Mouse (Mus musculus) neural tube, embryonic 14.5 days (tissue): ENCODE results near the gene Cyb5d2. TPM values are rescaled to one million over a fixed set of nuclear protein-coding genes. Genes with fewer than 3 reads are reported as not detected.

ENCODE experiments used
- ATAC-seq: fragments of 200-750 bp; cut with Nextera tagmentation; 2 replicates; pipeline ENCODE4 v1.8.0; 2017; ENCODE audit warnings: low read depth, mild to moderate bottlenecking, moderate TSS enrichment, moderate library complexity
- H3K27ac ChIP-seq: fragments of 300-500 bp; sonication (generic); 2 replicates; pipeline ENCODE4 v1.5.1; 2014; ENCODE audit warnings: low read depth, mild to moderate bottlenecking, control low read depth, low read length, moderate library complexity, mixed read lengths
- H3K27me3 ChIP-seq: fragments of 300-500 bp; sonication (generic); 2 replicates; pipeline ENCODE4 v1.6.1; 2014; ENCODE audit warnings: low read length; ENCODE audit not compliant: control insufficient read depth, insufficient read depth
- H3K36me3 ChIP-seq: fragments of 300-500 bp; sonication (generic); 2 replicates; pipeline ENCODE4 v1.6.1; 2014; ENCODE audit warnings: low read length, mixed read lengths; ENCODE audit not compliant: control insufficient read depth, insufficient read depth
- H3K4me1 ChIP-seq: fragments of 300-500 bp; sonication (generic); 2 replicates; pipeline ENCODE4 v1.6.1; 2014; ENCODE audit warnings: low read length; ENCODE audit not compliant: control insufficient read depth, insufficient read depth
- H3K4me2 ChIP-seq: fragments of 300-500 bp; sonication (generic); 2 replicates; pipeline ENCODE4 v1.6.1; 2014; ENCODE audit warnings: mild to moderate bottlenecking, low read depth, low read length, control low read depth
- H3K4me3 ChIP-seq: fragments of 300-500 bp; sonication (generic); 2 replicates; pipeline ENCODE4 v1.5.1; 2014; ENCODE audit warnings: low read depth, low read length, control low read depth, mixed read lengths
- H3K9ac ChIP-seq: fragments of 300-500 bp; sonication (generic); replicated peaks from 2 replicates; pipeline ENCODE4 v1.6.1; 2014; ENCODE audit warnings: low read depth, mild to moderate bottlenecking, control low read depth, low read length, mixed read lengths
- H3K9me3 ChIP-seq: fragments of 300-500 bp; sonication (generic); 2 replicates; pipeline ENCODE4 v1.6.1; 2016; ENCODE audit warnings: low read length; ENCODE audit not compliant: control insufficient read depth
- WGBS: fragments of 180-500 bp; shearing (Covaris S2); extraction: QIAGEN DNeasy Blood & Tissue Kit; methylation state at CpG from one replicate; pipeline ENCODE4 v1.1.7; 2014; 5-methylcytosine and 5-hydroxymethylcytosine counted together
- polyA plus RNA-seq: library from polyadenylated mRNA; unstranded; fragments of >200 nt; fragmentation: Nextera tagmentation; extraction: Ambion mirVana; gene quantifications from 2 replicates; pipeline ENCODE4 v1.2.1, GENCODE M21; 2014

The Cyb5d2 gene
- polyA plus RNA-seq, 1 experiment from 2014 or later = 8.9 TPM

DNA sequence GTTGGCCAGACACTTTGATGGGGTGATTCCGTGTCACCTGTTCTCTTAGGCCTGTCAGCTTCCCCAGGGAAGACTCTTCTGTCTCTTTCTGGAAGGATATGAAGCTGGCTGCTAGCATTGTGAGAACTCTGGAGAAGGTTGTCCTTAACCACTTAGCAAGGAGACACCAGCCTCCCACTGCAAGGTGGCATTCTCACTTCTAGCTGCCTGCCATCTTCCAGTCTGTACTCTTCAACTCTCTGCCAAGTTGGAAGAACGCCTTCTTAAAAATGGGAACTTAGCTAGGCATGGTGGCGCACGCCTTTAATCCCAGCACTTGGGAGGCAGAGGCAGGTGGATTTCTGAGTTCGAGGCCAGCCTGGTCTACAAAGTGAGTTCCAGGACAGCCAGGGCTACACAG, 17.7 kb upstream of the Cyb5d2 start:
- no peak overlapping the region for H3K9ac ChIP-seq
- ATAC-seq = no peak
- H3K27ac ChIP-seq = no peak overlapping the region
- no peak overlapping the region for H3K4me2 ChIP-seq
- no peaks in the 10 kb centered on the region for H3K27me3 ChIP-seq
- 96% methylated on average over 4 of the region's 5 CpGs for WGBS
- H3K36me3 ChIP-seq = 0 out of 2 replicates have a peak, but pooled peaks cover under 1% of the 10 kb centered on the region
- H3K9me3 ChIP-seq = no peaks in the 10 kb centered on the region
- H3K4me1 ChIP-seq = no peaks in the 10 kb centered on the region
- H3K4me3 ChIP-seq = no peak overlapping the region

DNA sequence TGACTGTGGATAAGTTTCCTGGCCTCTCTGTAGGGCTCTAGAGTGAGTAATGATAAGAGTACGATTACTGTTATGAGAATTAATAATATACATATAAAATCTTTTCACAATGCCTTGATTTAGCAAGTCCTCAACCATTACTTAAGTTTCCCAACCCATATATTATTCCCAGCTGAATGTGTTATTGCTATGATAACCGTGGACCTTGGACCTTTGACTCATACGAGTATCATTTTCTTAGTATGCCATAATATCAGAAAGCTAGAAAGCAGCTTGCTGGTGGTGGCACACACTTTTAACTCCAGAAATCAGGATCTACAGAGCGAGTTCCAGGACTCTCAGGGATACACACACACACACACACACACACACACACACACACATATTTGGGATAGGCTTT, 12.1 kb upstream of the Cyb5d2 start:
- Histone ChIP-seq H3K4me2 (no peak overlapping the region), H3K4me3 (no peak overlapping the region), H3K27me3 (no peaks in the 10 kb centered on the region), H3K36me3 (no peaks in the 10 kb centered on the region), H3K27ac (no peak overlapping the region), H3K9ac (no peak overlapping the region), H3K9me3 (no peaks in the 10 kb centered on the region), H3K4me1 (no peaks in the 10 kb centered on the region)
- WGBS = 82% methylated on average over 4 of the region's 4 CpGs
- ATAC-seq = no peak

DNA sequence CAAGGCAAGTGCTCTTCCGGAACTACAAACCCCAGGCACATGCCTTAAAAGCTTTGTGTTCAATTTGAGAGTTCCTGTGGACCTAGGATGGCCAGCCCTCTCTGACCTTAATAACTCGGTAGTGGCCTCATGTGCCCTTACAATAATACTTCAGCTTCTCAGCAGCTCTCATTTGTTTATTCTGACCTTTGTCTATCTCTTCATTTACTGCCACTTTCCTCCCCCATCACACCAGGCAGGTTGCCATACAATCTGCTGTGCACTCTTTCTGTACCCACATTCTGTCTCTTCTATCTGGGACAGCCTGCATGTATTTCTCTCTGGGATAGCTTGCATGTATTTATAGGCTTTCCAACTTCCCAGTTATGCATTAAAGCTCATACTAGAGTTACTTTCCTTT, 10.6 kb upstream of the Cyb5d2 start:
- H3K4me2 ChIP-seq = no peak overlapping the region
- no peak overlapping the region for H3K4me3 ChIP-seq
- H3K36me3 ChIP-seq = no peaks in the 10 kb centered on the region
- no peak for ATAC-seq
- no peaks in the 10 kb centered on the region for H3K27me3 ChIP-seq
- H3K4me1 ChIP-seq = no peaks in the 10 kb centered on the region
- H3K27ac ChIP-seq = no peak overlapping the region
- no peak overlapping the region for H3K9ac ChIP-seq
- 75% methylated on average over 2 of the region's 2 CpGs for WGBS
- H3K9me3 ChIP-seq = no peaks in the 10 kb centered on the region

DNA sequence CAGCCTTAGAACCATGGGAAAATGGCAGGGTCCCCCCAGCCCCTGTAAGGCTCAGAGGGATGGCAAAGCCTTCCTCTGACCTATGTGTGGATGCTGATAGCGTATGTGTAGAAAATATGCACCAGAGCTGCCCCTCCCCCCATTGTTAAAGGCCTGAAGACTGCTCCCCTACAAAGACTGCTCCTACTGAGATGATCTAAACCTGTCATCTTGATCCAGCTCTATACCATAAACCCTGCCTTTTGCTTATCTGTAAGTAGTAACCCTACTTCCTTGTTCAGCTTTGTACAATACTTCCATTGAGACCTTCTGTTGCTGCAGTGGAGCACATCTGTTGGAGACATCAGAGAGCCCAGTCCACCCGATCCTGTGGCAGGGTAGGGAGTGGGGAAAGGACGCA, 9.3 kb upstream of the Cyb5d2 start:
- Histone ChIP-seq H3K36me3 (no peaks in the 10 kb centered on the region), H3K27ac (no peak overlapping the region), H3K4me2 (no peak overlapping the region), H3K27me3 (no peaks in the 10 kb centered on the region), H3K4me1 (no peaks in the 10 kb centered on the region), H3K9me3 (no peaks in the 10 kb centered on the region), H3K9ac (no peak overlapping the region), H3K4me3 (no peak overlapping the region)
- 89% methylated on average over 3 of the region's 3 CpGs for WGBS
- no peak for ATAC-seq

DNA sequence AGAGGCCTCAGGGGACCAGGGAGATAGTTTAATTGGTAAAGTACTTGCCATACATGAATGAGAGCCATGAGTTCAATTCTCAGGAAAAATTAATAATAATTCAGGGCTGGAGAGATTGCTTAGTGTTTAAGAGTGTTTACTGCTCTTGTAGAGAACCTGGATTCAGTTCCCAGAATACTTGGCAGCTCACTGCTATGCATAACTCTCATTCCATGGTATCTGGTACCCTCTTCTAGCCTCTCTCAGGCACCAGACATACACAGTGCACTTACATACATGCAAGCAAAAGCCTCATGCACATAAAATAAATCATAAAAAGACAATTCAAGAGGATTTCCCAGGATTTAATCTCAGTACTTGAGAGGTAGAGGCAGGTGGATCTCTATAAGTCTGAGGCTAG, 8.6 kb upstream of the Cyb5d2 start:
- H3K4me2 ChIP-seq = no peak overlapping the region
- no peak overlapping the region for H3K4me3 ChIP-seq
- no peaks in the 10 kb centered on the region for H3K9me3 ChIP-seq
- H3K27me3 ChIP-seq = no peaks in the 10 kb centered on the region
- no peaks in the 10 kb centered on the region for H3K4me1 ChIP-seq
- no peak for ATAC-seq
- H3K27ac ChIP-seq = no peak overlapping the region
- no peaks in the 10 kb centered on the region for H3K36me3 ChIP-seq
- H3K9ac ChIP-seq = no peak overlapping the region

DNA sequence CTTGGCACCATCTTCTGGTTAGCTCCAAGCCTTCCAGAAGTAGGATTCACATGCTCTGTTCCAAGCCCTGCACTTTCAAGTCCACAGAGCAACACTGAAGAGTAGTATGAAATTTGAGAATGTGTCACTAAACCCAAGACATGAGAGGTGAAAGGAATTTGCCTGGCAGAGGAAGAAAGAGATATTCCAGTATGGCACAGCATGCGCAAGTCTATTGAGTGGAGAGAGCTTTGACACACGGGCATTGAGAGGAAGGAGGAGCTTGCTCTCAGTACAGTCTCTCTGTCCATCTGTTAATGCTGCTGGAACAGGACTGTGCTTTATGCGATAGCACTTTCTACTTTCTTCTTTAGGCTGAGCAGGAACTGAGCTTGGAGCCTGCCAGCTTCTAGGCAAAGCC, 7.1 kb upstream of the Cyb5d2 start:
- H3K27ac ChIP-seq = no peak overlapping the region
- H3K27me3 ChIP-seq = no peaks in the 10 kb centered on the region
- WGBS = 86% methylated on average over 3 of the region's 3 CpGs
- H3K4me3 ChIP-seq = no peak overlapping the region
- no peaks in the 10 kb centered on the region for H3K36me3 ChIP-seq
- H3K9ac ChIP-seq = no peak overlapping the region
- H3K4me1 ChIP-seq = peaks cover 1% of the 10 kb centered on the region; the same call in 1 of the 2 replicates
- H3K4me2 ChIP-seq = no peak overlapping the region
- ATAC-seq = no peak
- H3K9me3 ChIP-seq = no peaks in the 10 kb centered on the region

DNA sequence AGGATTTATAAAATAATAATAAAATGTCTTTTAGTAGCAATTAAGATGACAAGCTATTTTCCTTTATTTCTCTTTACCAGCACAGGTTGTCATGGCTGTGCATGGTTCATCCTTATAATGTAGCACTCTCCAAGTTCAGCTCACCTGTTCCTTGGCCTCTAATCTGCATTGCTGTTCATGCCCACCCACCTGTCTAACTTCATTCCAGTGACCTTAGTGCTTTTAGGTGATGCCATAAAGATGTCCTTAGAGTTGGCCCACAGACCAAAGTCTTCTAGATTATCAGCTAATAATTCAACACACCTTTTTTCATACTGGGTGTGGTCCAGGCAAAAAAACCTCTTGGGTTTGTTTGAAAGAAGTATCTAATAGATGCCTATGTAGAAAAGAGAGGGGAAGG, 5.2 kb upstream of the Cyb5d2 start:
- no peaks in the 10 kb centered on the region for H3K36me3 ChIP-seq
- ATAC-seq = no peak
- H3K27me3 ChIP-seq = no peaks in the 10 kb centered on the region
- H3K4me2 ChIP-seq = no peak overlapping the region
- no peak overlapping the region for H3K27ac ChIP-seq
- H3K9me3 ChIP-seq = no peaks in the 10 kb centered on the region
- no peak overlapping the region for H3K4me3 ChIP-seq
- peaks cover 15% of the 10 kb centered on the region for H3K4me1 ChIP-seq
- no peak overlapping the region for H3K9ac ChIP-seq

DNA sequence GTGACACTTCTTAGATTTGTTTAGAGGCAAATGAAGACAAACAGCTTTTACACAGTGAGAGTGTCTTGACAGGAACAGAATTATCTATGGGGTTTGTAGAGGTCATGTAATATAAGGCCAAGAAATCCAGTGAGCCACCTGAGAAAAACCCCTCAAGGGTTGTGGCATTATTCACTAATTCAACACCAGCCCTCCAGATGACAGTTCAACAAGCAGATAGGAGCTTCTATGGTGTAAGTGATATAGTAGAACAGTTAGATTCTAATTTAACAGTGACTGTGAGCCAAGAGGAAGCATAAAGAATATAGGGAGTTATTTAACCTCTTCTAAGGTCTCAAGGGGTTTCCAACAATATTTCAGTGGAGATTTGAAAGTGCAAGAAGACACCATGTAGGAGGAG, 2.2 kb upstream of the Cyb5d2 start:
- Histone ChIP-seq H3K4me3 (no peak overlapping the region), H3K36me3 (no peaks in the 10 kb centered on the region), H3K9me3 (no peaks in the 10 kb centered on the region), H3K9ac (no peak overlapping the region), H3K27me3 (no peaks in the 10 kb centered on the region), H3K4me2 (no peak overlapping the region), H3K4me1 (peaks cover 18% of the 10 kb centered on the region), H3K27ac (no peak overlapping the region)
- no peak for ATAC-seq

DNA sequence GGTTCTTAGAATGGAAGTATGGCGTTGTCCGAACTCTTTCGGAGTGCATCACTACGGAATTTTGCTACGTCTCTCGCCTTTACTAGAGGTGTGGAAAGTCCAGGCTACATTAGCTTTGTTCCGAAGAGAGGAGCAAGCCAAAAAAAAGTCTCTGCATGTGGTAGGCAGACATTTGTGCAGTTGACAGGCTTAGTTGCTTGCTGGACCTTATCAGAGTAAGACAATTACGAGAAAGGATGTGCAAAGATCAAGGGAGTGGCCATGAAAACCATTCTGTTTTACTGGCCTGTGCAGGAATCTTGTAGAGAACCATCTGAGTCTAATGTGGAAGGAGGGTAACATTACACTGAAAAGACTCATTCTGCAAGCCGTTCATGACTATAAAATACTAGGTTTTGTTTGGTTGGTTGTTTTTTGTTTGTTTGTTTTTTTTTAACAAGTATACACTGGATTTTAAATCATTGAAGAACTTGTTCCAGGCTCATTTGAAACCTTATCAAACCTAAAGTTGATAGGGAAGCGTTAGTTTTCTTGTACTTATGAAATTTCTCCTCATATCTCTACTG, 914 bp upstream of the Cyb5d2 start:
- no peaks in the 10 kb centered on the region for H3K27me3 ChIP-seq
- no peak; the same call in 1 of the 2 replicates for ATAC-seq
- peak overlapping the region; percentile 94 for H3K4me3 ChIP-seq
- H3K27ac ChIP-seq = no peak overlapping the region; the same call in 1 of the 2 replicates
- H3K9ac ChIP-seq = peak overlapping the region; percentile 84
- peak overlapping the region; percentile 90 for H3K4me2 ChIP-seq
- WGBS = 18% methylated on average over 10 of the region's 10 CpGs
- no peaks in the 10 kb centered on the region for H3K36me3 ChIP-seq
- H3K4me1 ChIP-seq = peaks cover 18% of the 10 kb centered on the region
- H3K9me3 ChIP-seq = no peaks in the 10 kb centered on the region

DNA sequence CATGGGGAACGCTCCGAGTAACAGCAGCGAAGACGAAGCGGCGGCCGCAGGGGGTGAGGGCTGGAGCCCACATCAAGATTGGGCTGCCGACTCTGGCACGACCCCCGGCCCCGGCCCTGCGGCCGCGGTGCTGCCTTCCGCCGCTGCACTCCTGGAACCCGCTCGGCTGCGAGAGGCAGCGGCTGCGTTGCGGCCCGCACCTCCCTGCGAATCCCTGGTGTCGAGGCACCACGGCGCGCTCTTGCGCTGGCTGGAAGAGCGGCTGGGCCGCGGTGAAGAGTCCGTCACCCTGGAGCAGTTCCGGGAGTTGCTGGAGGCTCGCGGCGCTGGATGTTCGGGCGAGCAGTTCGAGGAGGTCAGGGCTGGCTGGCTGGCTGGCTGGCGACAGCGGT, 350 bp upstream of the Cyb5d2 start:
- Histone ChIP-seq H3K27me3 (no peaks in the 10 kb centered on the region), H3K36me3 (no peaks in the 10 kb centered on the region), H3K4me2 (peak overlapping the region; percentile 90), H3K9ac (peak overlapping the region; percentile 84), H3K9me3 (no peaks in the 10 kb centered on the region), H3K4me3 (peak overlapping the region; percentile 94), H3K27ac (peak overlapping the region; percentile 64), H3K4me1 (peaks cover 18% of the 10 kb centered on the region)
- ATAC-seq = peak; percentile 70
- WGBS = 1% methylated on average over 42 of the region's 42 CpGs
